Mouse (Mus musculus) kidney, postnatal 0 days (tissue): ENCODE measurements around the gene Galnt17. TPM values are rescaled to one million over a fixed set of nuclear protein-coding genes. Genes with fewer than 3 reads are reported as not detected.

Experiments used
- ATAC-seq: fragments of 200-750 bp; cut with Nextera tagmentation; replicated peaks from 2 replicates; pipeline ENCODE4 v1.8.0; 2017; ENCODE audit warnings: low read depth, moderate number of reproducible peaks, moderate TSS enrichment, moderate library complexity; ENCODE audit not compliant: low FRiP score
- DNase-seq: peaks from one replicate; pipeline ENCODE4 v3.0.0-alpha.2; 2016; ENCODE audit warnings: low spot score
- H3K27ac ChIP-seq: fragments of 300-500 bp; sonication (generic); 2 replicates; pipeline ENCODE4 v1.5.1; 2014; ENCODE audit warnings: mild to moderate bottlenecking
- H3K27me3 ChIP-seq: fragments of 300-500 bp; sonication (generic); 2 replicates; pipeline ENCODE4 v1.6.1; 2014; ENCODE audit warnings: low read length, mixed read lengths; ENCODE audit not compliant: insufficient read depth
- H3K36me3 ChIP-seq: fragments of 300-500 bp; sonication (generic); 2 replicates; pipeline ENCODE4 v1.6.1; 2014; ENCODE audit warnings: low read length, mixed read lengths; ENCODE audit not compliant: insufficient read depth
- H3K4me1 ChIP-seq: fragments of 300-500 bp; sonication (generic); replicated peaks from 2 replicates; pipeline ENCODE4 v1.6.1; 2014; ENCODE audit warnings: antibody characterized with exemption, low read length, mixed read lengths; ENCODE audit not compliant: insufficient read depth
- H3K4me2 ChIP-seq: fragments of 300-500 bp; sonication (generic); 2 replicates; pipeline ENCODE4 v1.6.1; 2014; ENCODE audit warnings: mild to moderate bottlenecking, low read length, moderate library complexity, mixed read lengths
- H3K4me3 ChIP-seq: fragments of 300-500 bp; sonication (generic); replicated peaks from 2 replicates; pipeline ENCODE4 v1.5.1; 2014; ENCODE audit warnings: low read depth, low read length
- H3K9ac ChIP-seq: fragments of 300-500 bp; sonication (generic); 2 replicates; pipeline ENCODE4 v1.6.1; 2014; ENCODE audit warnings: low read depth, low read length
- H3K9me3 ChIP-seq: fragments of 300-500 bp; sonication (generic); replicated peaks from 2 replicates; pipeline ENCODE4 v1.6.1; 2016; ENCODE audit warnings: low read length, inconsistent platforms, mixed read lengths
- CTCF ChIP-seq: IDR thresholded peaks from 2 replicates; pipeline ENCODE4 v1.5.1; 2016; ENCODE audit warnings: antibody characterized with exemption, low read depth, mild to moderate bottlenecking, moderate library complexity
- WGBS: fragments of 180-500 bp; shearing (Covaris S2); extraction: QIAGEN DNeasy Blood & Tissue Kit; methylation state at CpG from one replicate; pipeline ENCODE4 v1.1.7; 2014; 5-methylcytosine and 5-hydroxymethylcytosine counted together
- polyA plus RNA-seq: library from polyadenylated mRNA; unstranded; fragments of >200 nt; fragmentation: Nextera tagmentation; extraction: Ambion mirVana; gene quantifications from 2 replicates; pipeline ENCODE4 v1.2.1, GENCODE M21; 2015

The Galnt17 gene
- polyA plus RNA-seq, 1 experiment from 2014 or later = 1.2 TPM

DNA sequence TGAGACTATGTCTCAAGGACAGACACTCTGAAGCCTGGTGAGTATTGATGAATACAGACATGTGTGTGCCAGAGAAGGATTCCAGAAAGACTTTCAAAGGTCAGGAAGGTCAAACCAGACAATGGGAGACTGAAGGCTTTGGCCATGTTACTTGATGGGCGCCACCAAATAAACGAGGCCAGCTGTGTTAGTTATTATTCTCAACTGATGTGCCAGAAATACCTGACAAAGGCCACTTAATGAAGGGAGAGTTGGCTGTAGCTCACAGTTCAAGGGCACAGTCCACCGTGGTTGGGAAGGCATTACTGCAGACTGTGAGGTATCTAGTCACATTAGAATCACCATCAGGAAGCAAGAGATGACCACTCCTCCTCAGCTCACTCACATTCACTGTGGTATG lies 96.7 kb downstream of the Galnt17 start:
- 77% methylated on average over 3 of the region's 3 CpGs for whole genome bisulfite sequencing
- ATAC-seq = no peak

DNA sequence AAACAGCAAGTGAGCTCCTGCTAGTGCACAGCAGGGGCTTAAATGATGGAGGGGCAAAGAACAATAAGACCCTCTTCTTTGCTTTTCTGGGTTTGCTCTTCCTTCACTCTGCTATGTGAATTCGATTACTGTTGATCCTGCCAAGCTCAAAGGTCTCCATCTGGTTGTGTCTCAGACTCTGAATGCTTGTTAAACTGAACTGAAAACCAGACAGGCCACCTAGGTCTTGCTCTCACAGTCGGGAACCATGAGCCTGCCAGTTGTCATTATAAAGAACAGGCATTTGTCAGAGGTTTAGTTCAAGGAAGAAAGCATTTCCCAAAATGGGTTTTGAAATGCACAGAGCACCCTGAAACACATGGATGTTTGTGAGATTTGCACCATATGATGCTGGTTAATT lies 107.2 kb downstream of the Galnt17 start:
- Histone ChIP-seq H3K27ac (no peak overlapping the region), H3K27me3 (no peaks in the 10 kb centered on the region), H3K9ac (no peak overlapping the region), H3K9me3 (no peaks in the 10 kb centered on the region), H3K4me2 (no peak overlapping the region), H3K36me3 (no peaks in the 10 kb centered on the region), H3K4me1 (no peaks in the 10 kb centered on the region), H3K4me3 (no peak overlapping the region)
- no peak for TF ChIP-seq CTCF
- 75% methylated on average over 2 of the region's 2 CpGs for WGBS
- ATAC-seq (no peak), DNase-seq (no peak)

More for the DNA sequence above, 96.7 kb downstream of the Galnt17 start:
- no peak overlapping the region for H3K27ac ChIP-seq
- TF ChIP-seq CTCF = no peak
- no peak overlapping the region for H3K4me2 ChIP-seq
- no peaks in the 10 kb centered on the region for H3K9me3 ChIP-seq
- no peaks in the 10 kb centered on the region for H3K36me3 ChIP-seq
- H3K4me1 ChIP-seq = no peaks in the 10 kb centered on the region
- DNase-seq = no peak
- no peaks in the 10 kb centered on the region for H3K27me3 ChIP-seq
- no peak overlapping the region for H3K9ac ChIP-seq
- H3K4me3 ChIP-seq = no peak overlapping the region

- Histone ChIP-seq H3K9me3 (no peaks in the 10 kb centered on the region), H3K36me3 (no peaks in the 10 kb centered on the region), H3K27me3 (no peaks in the 10 kb centered on the region), H3K4me1 (no peaks in the 10 kb centered on the region), H3K4me3 (no peak overlapping the region), H3K27ac (no peak overlapping the region), H3K9ac (no peak overlapping the region), H3K4me2 (no peak overlapping the region)
- no peak for TF ChIP-seq CTCF
- 74% methylated on average over 3 of the region's 3 CpGs for WGBS
- ATAC-seq (no peak), DNase-seq (no peak)
Measured at GRCm38 (mm10) chr5:131192311-131192710, 116.0 kb downstream of the Galnt17 start.

GRCm38 (mm10) chr5:131184566-131184965 lies 123.7 kb downstream of the Galnt17 start:
- Histone ChIP-seq H3K9ac (no peak overlapping the region), H3K4me1 (no peaks in the 10 kb centered on the region), H3K4me2 (no peak overlapping the region), H3K9me3 (no peaks in the 10 kb centered on the region), H3K27me3 (no peaks in the 10 kb centered on the region), H3K36me3 (no peaks in the 10 kb centered on the region), H3K27ac (no peak overlapping the region), H3K4me3 (no peak overlapping the region)
- ATAC-seq = no peak
- DNase-seq = no peak
- no peak for TF ChIP-seq CTCF

- no peak for ATAC-seq
- Histone ChIP-seq H3K9me3 (no peaks in the 10 kb centered on the region), H3K4me1 (no peaks in the 10 kb centered on the region), H3K4me2 (no peak overlapping the region), H3K27ac (no peak overlapping the region), H3K4me3 (no peak overlapping the region), H3K27me3 (no peaks in the 10 kb centered on the region), H3K9ac (no peak overlapping the region), H3K36me3 (no peaks in the 10 kb centered on the region)
- 83% methylated on average over 1 of the region's 1 CpGs for WGBS
- DNase-seq = no peak
- TF ChIP-seq CTCF = no peak
Measured at GRCm38 (mm10) chr5:131181231-131181630, 127.1 kb downstream of the Galnt17 start.

- Histone ChIP-seq H3K4me3 (no peak overlapping the region), H3K4me2 (no peak overlapping the region), H3K4me1 (no peaks in the 10 kb centered on the region), H3K27me3 (no peaks in the 10 kb centered on the region), H3K9ac (no peak overlapping the region), H3K36me3 (no peaks in the 10 kb centered on the region), H3K9me3 (no peaks in the 10 kb centered on the region), H3K27ac (no peak overlapping the region)
- ATAC-seq (no peak), DNase-seq (no peak)
- TF ChIP-seq CTCF = no peak
- 90% methylated on average over 1 of the region's 1 CpGs for WGBS
Measured at GRCm38 (mm10) chr5:131180756-131181155, 127.5 kb downstream of the Galnt17 start.

GRCm38 (mm10) chr5:131177851-131178250 lies 130.4 kb downstream of the Galnt17 start:
- no peak for ATAC-seq
- H3K27me3 ChIP-seq = no peaks in the 10 kb centered on the region
- TF ChIP-seq CTCF = no peak
- no peaks in the 10 kb centered on the region for H3K9me3 ChIP-seq
- no peak overlapping the region for H3K4me3 ChIP-seq
- H3K9ac ChIP-seq = no peak overlapping the region
- no peak overlapping the region for H3K27ac ChIP-seq
- no peaks in the 10 kb centered on the region for H3K36me3 ChIP-seq
- no peak for DNase-seq
- no peak overlapping the region for H3K4me2 ChIP-seq
- no peaks in the 10 kb centered on the region for H3K4me1 ChIP-seq
- WGBS = 71% methylated on average over 7 of the region's 7 CpGs
